Mouse (Mus musculus) kidney, postnatal 4 days (tissue): ENCODE data around the gene Bag5.

ENCODE experiments used
- DNase-seq, 2 experiments: peaks; one replicate each; pipeline ENCODE4 v3.0.0; 2021; ENCODE audit warnings: mixed read lengths in 2 of 2

Bag5 gene

GRCm38 (mm10) chr12:111696239-111696638 lies 16.8 kb downstream of the Bag5 start:
- DNase-seq, result peak; percentile 80 to 83

- DNase-seq, result peak in 1 of 2 experiments; percentile 30
These were observed 17.9 kb downstream of the Bag5 start for GRCm38 (mm10) chr12:111694880-111695804.

GRCm38 (mm10) chr12:111694271-111694781 lies 18.7 kb downstream of the Bag5 start:
- peak in 1 of 2 experiments; percentile 57 for DNase-seq

- DNase-seq, result peak in 1 of 2 experiments; percentile 58
These were observed 19.5 kb downstream of the Bag5 start for GRCm38 (mm10) chr12:111693341-111694270.

GRCm38 (mm10) chr12:111692899-111693298 lies 20.2 kb downstream of the Bag5 start:
- DNase-seq, result peak in 1 of 2 experiments; percentile 12

- peak; percentile 52 to 71 for DNase-seq
These were observed 21.6 kb downstream of the Bag5 start for GRCm38 (mm10) chr12:111691346-111691872.

GRCm38 (mm10) chr12:111689426-111689825 lies 23.6 kb downstream of the Bag5 start:
- peak in 1 of 2 experiments; percentile 68 for DNase-seq

- DNase-seq, result peak in 1 of 2 experiments; percentile 38
These were observed 25.0 kb downstream of the Bag5 start for GRCm38 (mm10) chr12:111688069-111688428.

- peak; percentile 73 to 82 for DNase-seq
These were observed 25.5 kb downstream of the Bag5 start for GRCm38 (mm10) chr12:111687350-111688068.

GRCm38 (mm10) chr12:111686390-111686789 lies 26.7 kb downstream of the Bag5 start:
- no peak for DNase-seq

GRCm38 (mm10) chr12:111682806-111683205 lies 30.3 kb downstream of the Bag5 start:
- DNase-seq, result peak in 1 of 2 experiments; percentile 23

- DNase-seq, result peak in 1 of 2 experiments; percentile 13
These were observed 31.1 kb downstream of the Bag5 start for GRCm38 (mm10) chr12:111682003-111682402.

GRCm38 (mm10) chr12:111681305-111681704 lies 31.8 kb downstream of the Bag5 start:
- DNase-seq, result peak in 1 of 2 experiments; percentile 10

GRCm38 (mm10) chr12:111680661-111681060 lies 32.4 kb downstream of the Bag5 start:
- no peak for DNase-seq

GRCm38 (mm10) chr12:111678997-111679396 lies 34.1 kb downstream of the Bag5 start:
- no peak for DNase-seq

- peak in 1 of 2 experiments; percentile 7 for DNase-seq
These were observed 34.5 kb downstream of the Bag5 start for GRCm38 (mm10) chr12:111678670-111678933.

- peak; percentile 93 to 95 for DNase-seq
These were observed 35.0 kb downstream of the Bag5 start, which contains the start of gene Trmt61a for GRCm38 (mm10) chr12:111677882-111678669. Trmt61a (plus strand) TSS chr12:111678105.

- DNase-seq, result peak; percentile 48 to 62
These were observed 35.6 kb downstream of the Bag5 start for GRCm38 (mm10) chr12:111677421-111677820.

- no peak for DNase-seq
These were observed 37.1 kb downstream of the Bag5 start for GRCm38 (mm10) chr12:111675797-111676580.

- DNase-seq, result no peak
These were observed 38.1 kb downstream of the Bag5 start for GRCm38 (mm10) chr12:111674850-111675486.
